Mouse (Mus musculus): ENCODE results near the gene Gfra1.
A peak's percentile ranks its signal among the peaks of the same experiment; 100 is the strongest.

Gene Gfra1

GRCm38 (mm10) chr19:58455496-58456061, at the start of gene Gfra1:
TSS of gene Gfra1 (minus strand) at chr19:58455909.
- DNase-seq (ENCODE audit: low spot score) = peak; percentile 56

- no peak for DNase-seq (ENCODE audit: low spot score)
These were observed 44.3 kb upstream of the Gfra1 start for GRCm38 (mm10) chr19:58500049-58500448.

DNA sequence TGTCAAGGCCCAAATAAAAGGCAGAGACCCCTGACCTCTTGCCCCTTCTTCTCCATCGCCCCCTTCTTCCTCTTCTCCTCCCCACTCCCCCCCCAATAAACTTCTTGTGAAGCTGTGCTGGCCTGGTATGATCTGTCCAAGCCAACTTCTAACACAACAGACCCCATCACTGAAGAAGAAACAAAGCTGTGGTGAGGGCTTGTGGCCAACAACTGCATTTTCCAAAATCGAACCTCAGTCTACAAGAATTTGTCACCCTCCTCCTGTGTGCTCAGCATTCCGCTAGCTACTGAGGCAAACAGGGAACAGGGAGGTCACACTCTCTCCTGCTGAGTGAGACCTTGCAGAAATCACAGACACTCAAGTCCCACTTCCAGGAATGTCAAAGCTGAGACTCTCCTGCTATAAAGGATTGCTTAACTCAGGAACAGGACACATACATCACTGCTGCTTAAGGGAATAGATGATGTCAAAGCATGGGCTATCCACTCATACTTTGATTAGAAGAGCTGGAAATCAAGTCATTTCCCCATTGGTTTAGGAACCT, 43.8 kb upstream of the Gfra1 start:
- DNase-seq (ENCODE audit: low spot score) = no peak

DNA sequence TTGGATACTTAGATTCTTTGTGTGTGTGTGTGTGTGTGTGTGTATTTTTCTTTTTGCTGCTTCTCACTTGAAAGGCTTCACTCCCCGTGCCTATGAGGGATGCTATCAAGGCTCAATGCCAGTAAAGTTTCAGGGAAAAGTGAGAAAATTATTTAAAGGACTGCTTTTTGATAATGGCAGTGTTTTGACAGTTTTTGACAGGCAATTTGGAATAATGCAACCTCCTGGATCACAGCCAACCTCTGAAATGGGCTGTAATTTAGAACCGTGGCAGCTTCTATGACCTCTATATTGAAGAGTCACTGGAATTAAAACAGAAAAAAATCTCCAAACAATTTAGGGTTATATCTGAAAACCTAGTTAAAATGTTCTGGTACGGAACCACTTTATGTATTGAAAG, 41.4 kb upstream of the Gfra1 start:
- no peak for DNase-seq (ENCODE audit: low spot score)

- DNase-seq (ENCODE audit: low spot score) = no peak
These were observed 31.0 kb upstream of the Gfra1 start for GRCm38 (mm10) chr19:58486686-58487085.

DNA sequence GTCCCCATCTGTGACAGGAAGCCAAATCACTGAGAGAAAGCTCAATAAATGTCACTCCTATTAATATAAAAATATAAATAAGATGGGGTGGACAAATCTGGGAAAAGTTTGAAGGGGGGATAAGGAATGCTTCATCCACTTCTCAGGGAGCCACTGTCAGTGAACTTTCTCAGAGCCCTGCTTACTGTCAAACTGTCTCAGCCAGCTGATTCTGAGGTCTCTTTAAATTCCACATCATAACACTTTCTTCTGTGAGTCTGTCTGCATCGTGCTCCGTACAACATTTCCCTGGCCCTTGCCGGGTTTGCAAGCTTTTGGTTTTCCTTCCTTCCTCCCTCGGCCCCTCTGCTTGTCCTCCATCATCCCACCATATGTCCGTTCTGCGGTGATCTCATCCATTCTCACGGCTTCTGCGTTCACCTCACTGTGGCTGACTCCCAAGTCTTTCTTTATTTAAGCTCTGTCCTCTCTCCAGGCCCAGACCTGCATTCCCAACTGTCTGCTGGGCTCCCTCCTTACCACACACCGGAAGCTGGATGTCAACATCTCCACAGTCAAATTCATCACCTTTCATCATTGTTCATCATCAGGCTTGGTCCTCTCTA, 26.8 kb upstream of the Gfra1 start:
- no peak for DNase-seq (ENCODE audit: low spot score)

DNA sequence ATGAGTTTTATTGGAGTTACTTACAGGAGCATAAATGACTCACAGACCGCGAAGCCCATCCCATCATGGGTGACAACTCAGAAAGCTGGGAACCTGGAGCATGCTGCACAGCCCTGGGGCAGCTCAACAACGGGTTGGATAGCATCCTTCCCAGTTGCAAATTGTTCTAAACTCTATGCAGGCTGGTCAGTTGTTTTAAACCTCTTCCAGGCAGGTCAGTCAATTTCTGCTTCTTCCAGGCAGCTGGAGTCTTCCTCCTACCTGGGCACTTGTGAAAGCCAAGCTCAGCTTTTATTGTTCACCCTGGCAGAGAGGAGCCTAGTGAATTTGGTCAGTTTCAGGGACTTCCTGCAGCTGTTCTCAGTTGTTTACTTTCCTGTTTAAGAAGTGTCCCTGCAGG, 18.5 kb upstream of the Gfra1 start:
- DNase-seq (ENCODE audit: low spot score) = no peak

DNA sequence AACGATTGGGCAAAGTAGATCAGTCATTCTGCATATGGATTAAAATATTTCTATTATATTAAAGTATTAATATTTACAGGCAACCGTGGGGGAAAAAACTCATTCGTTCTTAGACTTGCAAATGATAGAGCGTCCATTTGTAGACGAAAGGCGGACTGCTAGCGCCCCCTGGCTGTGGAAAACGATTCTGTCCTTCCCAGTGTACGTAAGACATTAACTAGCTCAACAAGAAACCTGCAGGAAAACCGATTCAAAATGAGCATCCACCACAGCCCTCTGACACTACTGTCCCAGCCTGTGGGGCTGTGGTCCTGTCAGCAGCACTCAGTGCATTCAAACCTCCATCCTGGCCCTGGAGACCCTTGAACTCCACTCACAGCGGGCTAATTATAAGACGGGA, 13.7 kb upstream of the Gfra1 start:
- DNase-seq (ENCODE audit: low spot score) = peak; percentile 79

DNA sequence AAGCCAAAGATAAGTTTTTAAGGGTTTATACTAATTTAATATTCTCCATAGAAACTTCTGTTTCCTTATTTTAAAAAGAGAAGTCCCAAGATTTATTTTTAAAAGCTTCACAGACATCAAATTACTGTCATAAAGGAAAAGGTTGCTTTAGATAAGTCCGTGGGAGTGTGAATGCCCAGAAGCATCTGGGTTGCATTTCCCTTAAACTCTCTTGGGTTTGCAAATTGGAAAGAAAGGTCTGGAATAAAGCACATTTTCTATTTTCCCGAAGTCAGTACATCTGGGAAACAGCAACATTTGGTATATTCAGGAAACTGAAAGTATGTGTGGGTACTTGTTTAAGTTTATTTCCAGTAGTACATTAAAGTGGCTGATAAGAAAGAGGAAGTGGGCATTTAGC, 12.6 kb upstream of the Gfra1 start:
- no peak for DNase-seq (ENCODE audit: low spot score)

- no peak for DNase-seq (ENCODE audit: low spot score)
These were observed 8.0 kb upstream of the Gfra1 start for GRCm38 (mm10) chr19:58463755-58464154.

- DNase-seq (ENCODE audit: low spot score) = no peak
These were observed 4.8 kb upstream of the Gfra1 start for GRCm38 (mm10) chr19:58460361-58461022.

GRCm38 (mm10) chr19:58456491-58457061, 867 bp upstream of the Gfra1 start:
- DNase-seq (ENCODE audit: low spot score) = no peak

GRCm38 (mm10) chr19:58455061-58455495, 631 bp downstream of the Gfra1 start:
- peak; percentile 25 for DNase-seq (ENCODE audit: low spot score)

- DNase-seq (ENCODE audit: low spot score) = peak; percentile 34
These were observed 1.2 kb downstream of the Gfra1 start for GRCm38 (mm10) chr19:58454261-58455060.

DNA sequence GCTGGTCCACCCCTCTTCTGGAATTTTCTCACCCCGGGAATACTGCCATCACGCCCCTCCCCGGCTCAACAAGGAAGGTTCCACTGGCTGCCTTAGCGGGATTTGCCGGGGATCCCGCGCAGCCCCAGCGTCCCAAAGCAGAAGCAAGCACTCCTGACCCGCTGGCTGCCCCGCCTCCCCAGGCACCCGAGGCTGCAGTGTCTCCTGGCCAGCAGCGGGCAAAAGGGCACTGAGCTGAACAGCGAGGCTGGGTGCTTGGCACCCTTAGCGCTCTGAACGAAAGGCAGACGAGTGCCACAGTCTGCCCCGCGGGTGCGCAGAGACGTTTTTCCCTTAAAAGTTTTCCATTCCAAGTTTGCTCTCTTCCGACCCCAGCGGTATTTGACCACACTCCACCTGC, 2.1 kb downstream of the Gfra1 start:
- DNase-seq (ENCODE audit: low spot score) = peak; percentile 37

GRCm38 (mm10) chr19:58452941-58453551, 2.7 kb downstream of the Gfra1 start:
- no peak for DNase-seq (ENCODE audit: low spot score)

- DNase-seq (ENCODE audit: low spot score) = no peak
These were observed 3.4 kb downstream of the Gfra1 start for GRCm38 (mm10) chr19:58452178-58452819.

- DNase-seq (ENCODE audit: low spot score) = no peak
These were observed 4.4 kb downstream of the Gfra1 start for GRCm38 (mm10) chr19:58451323-58451722.

GRCm38 (mm10) chr19:58450716-58451115, 5.0 kb downstream of the Gfra1 start:
- DNase-seq (ENCODE audit: low spot score) = no peak

DNA sequence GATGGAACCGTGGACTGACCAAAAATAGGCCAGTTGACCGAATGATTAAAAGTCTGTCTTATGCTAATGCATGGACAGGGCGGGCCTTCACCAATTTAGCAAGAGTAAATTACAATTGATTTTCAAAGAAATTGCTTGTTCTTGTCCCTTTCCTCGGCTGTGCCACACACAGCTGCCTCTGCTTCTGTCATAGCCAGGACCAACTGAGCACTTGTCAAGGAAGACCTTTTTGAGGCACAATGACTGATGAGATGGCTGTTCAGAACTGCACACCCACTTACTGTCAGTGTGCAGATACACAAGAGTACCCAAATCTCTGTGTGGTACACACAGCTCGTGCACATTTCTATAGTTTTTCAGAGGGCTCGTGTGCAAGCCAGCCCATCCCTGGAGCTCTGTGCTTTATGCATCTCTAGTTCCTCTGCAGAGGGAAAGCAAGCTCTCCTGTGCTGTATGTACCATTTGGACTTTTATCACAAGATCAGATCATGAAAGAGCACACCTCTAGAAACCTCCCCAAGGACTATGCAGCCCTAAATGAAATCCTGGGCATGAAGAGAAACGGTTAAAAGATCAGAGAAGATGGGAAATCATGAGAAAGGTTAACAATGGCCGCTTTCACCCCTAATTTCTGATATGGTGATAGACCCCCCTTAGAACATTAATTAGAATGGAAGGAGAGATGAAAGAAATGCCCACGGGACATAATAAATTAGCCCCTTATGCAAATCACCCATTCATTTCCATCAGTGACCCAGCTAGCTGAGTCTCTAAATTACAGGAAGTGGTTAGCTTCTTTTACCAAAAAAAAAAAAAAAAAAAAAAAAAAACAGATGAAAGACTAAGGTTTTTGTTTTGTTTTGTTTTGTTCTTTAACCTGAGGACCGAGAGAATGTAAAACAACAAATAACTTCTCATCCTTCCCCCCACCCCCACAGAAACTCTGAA, 12.7 kb downstream of the Gfra1 start:
- DNase-seq (ENCODE audit: low spot score) = no peak

All from ovary, postnatal 36 days (tissue).